Mouse (Mus musculus): ENCODE data around the gene Gm16181. TPM values are rescaled to one million over a fixed set of nuclear protein-coding genes. Genes with fewer than 3 reads are reported as not detected.

The Gm16181 gene
- total RNA-seq, 2 experiments from 2014 or later: not detected

DNA sequence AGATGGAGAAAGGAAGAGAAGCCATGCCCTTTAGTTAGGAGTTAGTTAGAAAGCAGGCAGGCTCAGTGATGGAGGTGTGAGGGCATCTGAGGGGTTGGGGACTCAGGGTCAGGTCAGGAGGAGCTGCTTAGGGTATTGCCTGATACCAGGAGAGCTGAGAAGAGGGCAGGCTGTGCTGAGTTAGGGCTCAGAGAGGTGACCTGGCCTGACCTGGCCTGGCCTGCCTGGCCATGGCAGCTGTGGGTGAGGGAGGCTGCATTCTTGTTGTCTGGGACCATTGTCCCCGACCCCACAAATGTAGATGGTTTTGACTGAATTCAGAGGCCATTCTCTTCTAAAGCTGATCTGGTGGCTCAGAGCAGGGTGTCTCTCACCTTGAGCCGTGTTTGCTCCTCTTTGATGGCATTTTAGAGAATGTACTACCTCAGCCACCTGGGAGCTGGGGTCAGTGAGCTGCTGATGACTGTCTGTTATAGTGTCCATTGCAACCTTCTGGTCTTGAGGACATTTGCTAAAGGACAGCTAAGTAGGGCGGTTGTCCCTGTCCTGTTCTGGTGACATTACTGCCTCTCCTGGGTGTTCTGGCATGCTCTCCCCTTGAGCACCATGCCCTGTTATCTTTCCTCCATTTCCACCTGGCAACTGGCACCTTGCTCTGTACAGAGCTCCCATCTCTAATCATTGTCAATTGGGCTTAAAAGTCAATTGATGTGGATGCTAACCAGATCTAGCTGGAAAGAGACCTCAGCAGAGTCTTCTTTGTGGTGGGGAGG is 29.9 kb downstream of the Gm16181 start:
- DNase-seq: no peak

DNA sequence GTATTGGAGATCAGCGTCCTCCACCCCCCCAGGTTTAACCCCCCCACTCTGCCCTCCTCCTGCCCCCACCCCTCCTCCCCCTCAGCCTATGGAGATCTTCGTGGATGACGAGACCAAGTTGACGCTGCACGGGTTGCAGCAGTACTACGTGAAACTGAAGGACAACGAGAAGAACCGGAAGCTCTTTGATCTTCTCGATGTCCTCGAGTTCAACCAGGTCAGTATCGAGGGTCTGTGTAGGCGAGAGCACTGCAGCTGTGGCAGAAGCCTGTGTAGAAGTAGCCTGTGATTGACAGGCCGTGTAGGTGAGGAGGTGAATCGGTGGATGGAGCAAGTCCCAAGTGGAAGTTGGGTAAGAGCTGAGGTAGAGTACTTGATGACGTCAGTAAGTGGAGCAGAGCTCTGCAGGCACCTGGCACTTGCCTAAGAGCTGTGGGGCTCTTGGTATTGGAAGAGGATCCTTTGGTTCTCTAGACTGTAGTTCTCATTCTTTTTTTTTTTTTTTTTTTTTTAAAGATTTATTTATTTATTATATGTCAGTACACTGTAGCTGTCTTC is 30.6 kb downstream of the Gm16181 start:
- DNase-seq: no peak

DNA sequence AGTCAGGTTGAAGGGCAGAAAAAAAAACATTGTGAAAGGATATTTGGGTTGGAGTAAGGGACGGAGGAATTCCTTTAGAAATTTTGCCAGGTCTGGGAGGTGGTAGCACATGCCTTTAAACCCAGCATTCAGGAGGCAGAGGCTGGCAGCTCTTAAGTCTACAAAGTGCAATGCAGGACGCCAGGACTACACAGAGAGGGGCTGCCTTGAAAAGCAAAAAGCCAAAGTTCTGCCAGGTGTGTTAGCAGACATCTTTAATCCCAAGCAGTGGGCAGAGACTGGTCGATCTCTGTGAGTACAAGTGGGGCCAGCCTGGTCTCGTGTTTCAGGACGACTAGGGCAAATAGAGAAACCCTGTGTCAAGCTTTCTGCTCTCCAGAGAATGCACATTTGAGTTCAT is 31.3 kb downstream of the Gm16181 start:
- no peak for DNase-seq

DNA sequence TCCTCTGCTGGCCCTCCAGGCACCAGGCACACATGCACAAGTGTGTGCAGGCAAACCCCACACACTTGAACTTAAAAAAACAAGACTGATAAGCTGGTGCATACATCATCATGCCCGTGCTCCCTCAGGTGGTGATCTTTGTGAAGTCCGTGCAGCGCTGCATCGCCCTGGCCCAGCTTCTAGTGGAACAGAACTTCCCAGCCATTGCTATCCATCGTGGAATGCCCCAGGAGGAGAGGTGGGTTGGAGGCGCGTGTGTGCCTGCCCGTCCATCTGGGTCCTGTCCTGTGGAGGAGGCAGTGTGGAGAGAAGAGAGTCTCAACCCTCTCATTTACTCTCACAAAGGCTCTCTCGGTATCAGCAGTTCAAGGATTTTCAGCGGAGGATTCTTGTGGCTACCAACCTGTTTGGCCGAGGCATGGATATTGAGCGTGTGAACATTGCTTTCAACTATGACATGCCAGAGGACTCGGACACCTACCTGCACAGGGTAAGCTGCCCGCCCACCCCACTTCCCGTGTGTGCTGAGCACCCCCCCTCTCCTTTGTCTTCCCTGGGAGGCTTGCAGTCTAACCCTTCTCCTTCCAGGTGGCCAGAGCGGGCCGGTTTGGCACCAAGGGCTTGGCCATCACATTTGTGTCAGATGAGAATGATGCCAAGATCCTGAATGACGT is 32.1 kb downstream of the Gm16181 start:
- no peak for DNase-seq

DNA sequence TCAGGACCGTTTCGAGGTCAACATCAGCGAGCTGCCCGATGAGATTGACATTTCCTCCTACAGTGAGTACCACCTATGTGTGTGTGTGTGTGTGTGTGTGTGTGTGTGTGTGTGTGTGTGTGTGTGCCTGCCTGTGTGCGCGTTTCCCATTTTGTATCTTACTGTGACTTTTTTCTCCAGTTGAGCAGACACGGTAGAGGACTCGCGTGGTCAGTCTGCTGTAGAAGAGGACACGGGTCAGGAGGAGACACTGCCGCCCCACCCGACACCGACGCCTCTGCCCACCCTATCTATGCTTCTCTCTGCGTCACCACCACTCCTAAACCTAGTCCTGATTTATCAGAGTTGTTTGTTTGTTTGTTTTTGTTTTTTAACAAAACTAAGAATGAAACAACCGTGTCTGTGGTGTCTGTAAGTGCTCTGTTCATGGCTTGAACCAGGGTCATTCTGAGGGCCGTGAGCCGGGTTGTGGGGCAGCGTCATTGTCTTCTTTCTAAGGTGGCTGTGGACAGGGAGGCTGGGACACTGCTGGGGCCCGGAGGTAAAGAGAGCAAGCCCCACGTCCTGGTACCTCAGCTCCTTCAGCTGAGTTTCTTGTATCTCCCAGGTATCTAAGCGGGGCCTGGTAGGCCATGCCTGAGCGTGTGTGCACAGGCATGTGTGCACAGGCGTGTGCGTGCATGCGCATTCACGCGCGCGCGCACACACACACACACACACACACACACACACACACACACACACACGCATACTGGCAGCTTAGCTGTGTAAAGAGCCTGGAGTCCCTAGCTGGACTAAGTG is 32.9 kb downstream of the Gm16181 start:
- DNase-seq: no peak

DNA sequence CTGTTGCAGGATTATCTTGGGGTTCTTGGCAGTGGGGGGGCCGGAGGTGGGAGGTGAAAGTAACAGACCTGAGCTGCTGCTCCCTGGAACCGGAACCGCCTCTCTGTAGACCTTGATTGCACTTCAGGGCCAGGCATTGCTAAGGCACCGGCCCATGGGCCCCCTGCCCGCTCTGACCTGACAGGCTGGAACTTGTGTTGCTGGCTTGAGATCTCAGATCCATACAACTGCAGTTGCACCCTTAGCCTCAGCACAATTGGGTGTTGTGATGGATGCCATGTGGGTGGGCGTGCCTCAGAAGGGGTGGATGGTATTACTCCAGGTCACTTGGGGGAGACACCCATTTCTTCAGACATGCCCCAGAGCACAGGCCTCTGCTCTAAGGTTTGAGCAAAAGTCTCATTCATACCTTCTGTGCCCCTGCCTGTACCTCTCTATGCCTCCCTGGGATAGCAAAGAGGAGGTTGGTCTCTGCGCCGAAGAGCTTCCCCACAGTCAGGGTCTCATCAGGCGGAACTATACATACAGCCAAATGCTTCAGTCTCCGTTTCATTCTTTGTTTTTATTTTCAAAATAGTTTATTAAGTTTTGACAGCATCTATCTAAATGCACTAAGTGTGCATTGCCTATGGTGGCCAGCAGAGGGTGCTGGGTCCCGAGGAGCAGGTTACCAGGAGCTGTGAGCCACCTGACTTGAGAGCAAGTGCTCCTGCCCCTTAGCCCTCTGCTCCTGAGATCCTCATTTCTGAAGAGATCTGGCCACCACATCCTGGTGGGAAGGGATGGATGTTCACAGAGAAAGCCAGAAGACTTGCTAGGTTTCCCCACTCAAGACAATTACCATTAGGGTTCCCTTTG is 33.8 kb downstream of the Gm16181 start:
- DNase-seq: peak in 1 of 2 experiments; percentile 78

DNA sequence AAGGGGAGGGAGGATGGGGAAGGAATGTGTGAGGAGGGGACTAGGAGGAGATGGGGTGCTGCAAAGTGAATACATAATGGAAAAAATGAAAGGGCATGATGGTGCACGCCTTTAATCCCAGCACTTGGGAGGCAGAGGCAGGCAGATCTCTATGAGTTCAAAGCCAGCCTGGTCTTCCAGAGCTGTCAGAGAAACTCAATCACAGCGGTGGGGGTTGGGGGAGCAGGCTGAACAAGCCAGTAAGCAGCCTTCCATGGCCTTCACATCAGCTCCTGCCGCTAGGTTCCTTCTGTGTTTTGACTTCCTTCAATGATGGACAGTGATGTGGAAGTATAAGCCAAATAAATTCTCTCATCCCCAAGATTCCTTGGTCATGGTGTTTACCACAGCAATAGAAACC is 34.7 kb downstream of the Gm16181 start:
- DNase-seq: no peak

DNA sequence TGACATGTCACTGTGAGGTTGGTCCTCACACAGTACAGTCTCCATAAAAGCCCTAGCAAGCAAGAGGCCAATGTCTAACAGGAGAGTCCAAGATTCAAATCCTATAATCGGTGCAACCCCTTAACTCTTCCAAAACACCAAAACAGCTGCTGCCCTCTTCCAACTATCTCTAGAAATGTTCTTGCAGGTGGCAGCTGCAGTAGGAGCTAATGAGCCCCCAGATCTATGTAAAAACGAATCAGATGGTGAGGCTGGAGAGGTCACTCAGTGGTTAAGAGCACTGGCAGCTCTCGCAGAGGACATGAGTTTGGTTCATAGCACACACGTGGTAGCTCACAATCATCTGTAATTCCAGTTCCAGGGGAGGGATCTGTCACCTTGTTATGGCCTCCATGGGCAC is 35.1 kb downstream of the Gm16181 start:
- DNase-seq: no peak

DNA sequence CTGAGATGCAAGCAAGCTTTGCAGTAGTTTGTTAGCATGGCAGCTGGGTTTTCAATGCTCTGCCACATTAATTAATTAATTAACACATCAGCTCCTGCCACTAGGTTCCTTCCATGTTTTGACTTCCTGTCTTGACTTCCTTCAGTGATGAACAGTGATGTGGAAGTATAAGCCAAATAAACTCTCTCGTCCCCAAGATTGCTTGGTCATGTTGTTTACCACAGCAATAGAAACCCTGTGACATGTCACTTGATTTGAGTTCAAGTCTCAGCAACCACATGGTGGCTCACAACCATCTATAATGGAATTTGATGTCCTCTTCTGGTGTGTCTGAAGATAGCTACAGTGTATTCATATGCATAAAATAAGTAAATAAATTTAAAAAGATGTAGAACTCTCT is 36.7 kb downstream of the Gm16181 start:
- no peak for DNase-seq

DNA sequence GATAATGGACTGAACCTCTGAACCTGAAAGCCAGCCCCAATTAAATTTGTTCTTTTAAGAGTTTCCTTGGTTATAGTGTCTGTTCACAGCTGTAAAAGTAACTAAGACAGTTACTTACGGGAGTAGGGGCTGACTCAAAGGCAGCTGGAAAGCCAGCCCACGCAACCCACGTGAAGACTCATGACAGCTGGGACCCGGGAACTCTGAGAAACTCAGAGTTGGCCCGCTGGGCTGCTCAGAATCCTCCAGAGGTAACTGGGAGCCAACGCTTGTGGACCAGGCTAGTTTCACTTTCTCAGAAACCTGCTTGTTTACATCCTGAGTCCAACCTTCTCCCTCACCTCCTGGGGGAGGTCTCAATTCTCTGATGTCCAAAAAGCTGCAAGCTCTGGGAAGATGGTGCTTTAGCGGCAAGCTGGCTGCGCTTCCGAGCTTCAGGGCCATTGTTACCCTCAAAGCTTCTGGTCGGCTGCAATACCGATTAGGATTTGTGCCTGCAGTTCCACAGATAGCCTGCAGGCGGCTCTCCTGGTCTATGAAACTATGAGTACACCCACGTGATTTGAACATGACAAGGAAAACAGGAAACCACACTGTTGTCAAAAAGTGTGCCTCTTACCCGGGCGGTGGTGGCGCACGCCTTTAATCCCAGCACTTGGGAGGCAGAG is 37.3 kb downstream of the Gm16181 start:
- peak; percentile 97 to 99 for DNase-seq

DNA sequence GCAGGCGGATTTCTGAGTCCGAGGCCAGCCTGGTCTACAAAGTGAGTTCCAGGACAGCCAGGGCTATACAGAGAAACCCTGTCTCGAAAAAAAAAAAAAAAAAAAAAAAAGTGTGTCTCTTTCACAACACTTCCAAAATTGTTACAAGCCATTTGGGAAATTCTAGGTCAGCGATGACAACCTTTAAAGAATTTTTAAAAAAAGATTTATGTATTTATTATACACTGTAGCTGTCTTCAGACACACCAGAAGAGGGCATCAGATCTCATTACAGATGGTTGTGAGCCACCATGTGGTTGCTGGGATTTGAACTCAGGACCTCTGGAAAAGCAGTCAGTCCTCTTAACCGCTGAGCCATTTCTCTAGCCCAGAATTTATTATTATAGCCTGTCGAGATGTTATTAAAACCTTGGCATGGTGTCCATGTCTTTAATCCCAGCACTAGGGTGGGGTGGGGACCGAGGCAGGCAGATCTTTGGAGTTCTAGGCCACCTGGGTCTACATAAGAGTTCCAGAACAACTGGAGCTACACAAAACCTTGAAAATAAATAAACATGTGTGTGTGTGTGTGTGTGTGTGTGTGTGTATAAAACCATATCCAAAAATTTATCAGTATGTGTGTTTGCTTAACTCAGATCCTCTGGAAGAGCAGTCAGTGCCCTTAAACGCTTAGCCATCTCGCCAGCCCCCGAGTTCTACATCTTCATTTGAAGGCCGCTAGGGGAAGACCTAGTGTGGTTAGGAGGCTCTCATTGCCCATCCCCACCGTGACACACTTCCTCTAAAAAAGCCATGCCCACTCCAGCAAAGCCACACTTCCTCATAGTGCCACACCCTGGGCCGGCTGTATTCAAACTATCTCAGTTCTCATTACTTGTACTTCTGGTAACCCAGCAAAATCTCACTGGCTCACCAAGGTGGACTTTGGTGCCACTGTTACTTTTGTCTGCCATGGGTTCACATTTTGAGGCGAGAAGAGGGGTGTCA is 38.2 kb downstream of the Gm16181 start:
- peak; percentile 76 to 92 for DNase-seq

DNA sequence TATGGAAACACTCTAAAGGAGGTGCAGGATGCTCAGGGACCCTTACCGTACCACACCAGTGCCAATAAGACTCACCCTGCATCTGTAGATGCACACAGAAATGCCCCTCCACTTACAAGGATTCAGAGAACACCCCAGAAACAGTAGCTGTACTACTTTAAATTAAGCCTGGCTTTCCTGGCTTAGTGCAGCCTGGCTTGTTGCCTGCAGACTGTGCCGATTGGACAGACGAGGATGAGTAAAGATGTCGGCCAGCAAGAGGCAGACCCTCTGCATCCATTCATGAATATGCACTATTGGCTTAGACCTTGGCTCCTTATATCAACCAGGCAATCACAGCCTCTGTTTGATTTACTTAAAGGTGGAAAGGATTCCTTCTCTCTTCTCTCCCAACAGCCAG is 39.0 kb downstream of the Gm16181 start:
- DNase-seq: peak in 1 of 2 experiments; percentile 28

DNA sequence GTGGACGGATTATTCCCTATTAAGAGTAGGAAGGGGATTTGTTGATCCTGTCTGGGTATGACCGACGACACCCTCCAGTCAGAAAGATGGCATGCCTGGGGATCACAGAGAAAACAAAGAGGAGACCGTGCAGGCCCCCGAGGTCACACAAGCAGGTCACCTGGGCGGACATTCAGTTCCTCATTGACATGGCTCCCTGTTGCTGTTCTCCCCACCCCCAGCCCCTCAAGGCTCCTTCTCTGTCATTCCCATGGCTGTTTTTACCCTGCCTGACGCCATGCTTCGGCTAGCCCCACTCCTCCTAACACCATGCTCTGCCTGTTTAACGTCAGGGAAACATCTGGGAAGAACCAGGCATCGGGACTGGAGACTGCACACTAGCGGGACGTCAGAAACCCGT is 41.0 kb downstream of the Gm16181 start:
- no peak for DNase-seq

DNA sequence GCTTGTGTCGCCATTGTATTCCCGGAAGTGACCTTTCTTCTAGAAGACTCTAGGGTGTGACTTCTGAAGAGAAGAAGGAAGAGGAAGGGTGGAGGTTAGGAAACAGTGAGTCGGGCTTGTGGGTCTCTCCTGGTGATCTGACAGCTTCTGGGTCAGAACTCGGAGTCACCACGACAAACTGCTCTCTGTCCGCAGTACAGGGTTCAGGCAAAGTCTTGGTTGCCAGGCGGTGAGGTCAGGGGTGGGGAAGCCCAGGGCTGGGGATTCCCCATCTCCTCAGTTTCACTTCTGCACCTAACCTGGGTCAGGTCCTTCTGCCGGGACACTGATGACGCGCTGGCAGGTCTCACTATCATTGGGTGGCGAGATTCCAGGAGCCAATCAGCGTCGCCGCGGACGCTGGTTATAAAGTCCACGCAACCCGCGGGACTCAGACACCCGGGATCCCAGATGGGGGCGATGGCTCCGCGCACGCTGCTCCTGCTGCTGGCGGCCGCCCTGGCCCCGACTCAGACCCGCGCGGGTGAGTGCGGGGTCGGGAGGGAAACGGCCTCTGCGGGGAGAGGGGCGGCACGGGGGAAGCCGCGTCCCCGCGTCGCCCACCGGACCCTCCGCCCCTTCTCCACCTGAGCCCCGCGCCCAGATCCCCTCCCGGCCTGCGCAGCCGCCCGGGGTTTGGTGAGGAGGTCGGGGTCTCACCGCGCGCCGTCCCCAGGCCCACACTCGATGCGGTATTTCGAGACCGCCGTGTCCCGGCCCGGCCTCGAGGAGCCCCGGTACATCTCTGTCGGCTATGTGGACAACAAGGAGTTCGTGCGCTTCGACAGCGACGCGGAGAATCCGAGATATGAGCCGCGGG is 42.3 kb downstream of the Gm16181 start, which contains the start of gene H2-D1:
Gene H2-D1, plus strand, starts transcription at position 67 of the 859 bp plus-strand sequence.
- peak; percentile 99 to 100 for DNase-seq

DNA sequence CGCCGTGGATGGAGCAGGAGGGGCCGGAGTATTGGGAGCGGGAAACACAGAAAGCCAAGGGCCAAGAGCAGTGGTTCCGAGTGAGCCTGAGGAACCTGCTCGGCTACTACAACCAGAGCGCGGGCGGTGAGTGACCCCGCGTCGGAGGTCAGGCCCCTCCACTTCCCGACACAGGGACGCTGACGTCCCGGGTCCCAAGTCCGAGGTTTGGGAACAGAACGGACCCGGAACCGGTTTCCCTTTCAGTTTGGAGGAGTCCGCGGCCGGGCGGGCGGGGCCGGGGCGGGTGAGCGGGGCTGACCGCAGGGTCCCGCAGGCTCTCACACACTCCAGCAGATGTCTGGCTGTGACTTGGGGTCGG is 42.9 kb downstream of the Gm16181 start:
- peak in 1 of 2 experiments; percentile 56 for DNase-seq

DNA sequence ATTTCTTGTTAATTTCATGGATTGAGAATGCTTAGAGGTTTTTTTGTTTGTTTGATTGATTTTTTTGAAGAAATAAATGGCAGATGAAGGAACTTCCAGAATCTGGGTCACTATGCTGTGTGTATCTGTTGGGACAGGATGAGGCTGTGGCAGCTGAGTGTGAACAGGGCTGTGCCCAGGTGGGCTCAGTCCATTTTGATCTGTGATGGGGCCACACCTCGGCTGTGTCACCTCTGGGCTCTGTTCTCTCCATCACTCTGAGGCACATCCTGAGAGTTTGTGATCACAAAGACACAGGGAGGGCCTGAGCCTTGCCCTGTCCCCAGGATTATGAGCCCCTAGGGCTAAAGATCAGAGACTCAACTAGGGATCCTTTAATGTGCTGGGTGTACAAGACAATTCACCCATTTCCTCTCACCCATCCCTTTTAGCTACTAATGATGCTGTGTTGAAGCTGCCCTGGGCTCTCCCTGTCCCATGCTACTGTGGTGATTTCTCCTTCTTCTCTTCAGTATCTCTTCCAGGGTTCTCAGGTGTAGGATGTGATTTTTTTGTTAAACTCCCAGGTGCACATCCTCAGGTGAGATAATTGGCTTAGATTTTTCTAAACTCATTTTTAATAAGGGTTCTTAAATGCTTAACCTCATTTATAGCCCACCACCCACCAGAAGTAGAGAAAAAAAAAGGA is 46.9 kb downstream of the Gm16181 start:
- no peak for DNase-seq

DNA sequence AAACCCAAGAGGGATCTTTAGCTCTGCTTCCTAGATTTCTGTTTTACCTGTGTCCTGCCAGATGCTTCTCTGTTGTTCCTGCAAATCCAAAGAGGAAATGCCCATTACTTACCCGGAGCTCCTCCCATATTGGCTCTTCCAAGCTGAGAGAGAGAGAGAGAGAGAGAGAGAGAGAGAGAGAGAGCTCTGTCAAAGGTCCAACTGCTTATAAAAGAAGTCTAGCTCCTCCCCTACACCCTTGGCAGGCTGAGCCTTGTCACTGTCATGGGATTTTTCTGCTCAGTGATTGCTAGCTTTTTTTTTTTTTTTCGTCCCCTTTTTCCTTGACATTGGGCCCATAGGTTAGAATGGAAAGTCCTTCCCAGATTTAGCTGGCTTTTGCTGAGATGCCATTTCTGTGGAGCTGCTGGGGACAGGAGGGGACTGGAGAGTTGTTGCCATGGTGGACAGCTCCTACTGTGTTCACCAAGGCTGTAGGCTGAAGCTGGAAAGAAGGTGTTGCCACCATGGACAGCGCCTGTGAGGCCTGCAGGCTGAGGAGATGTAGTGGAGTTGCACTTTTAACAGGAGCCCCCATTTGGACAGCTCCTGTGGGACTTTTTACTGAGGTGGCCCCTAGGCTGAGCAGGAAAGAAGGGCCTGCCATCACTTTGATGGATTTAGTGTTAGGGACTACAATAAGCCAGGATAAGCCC is 49.2 kb downstream of the Gm16181 start:
- DNase-seq: peak; percentile 55 to 66

DNA sequence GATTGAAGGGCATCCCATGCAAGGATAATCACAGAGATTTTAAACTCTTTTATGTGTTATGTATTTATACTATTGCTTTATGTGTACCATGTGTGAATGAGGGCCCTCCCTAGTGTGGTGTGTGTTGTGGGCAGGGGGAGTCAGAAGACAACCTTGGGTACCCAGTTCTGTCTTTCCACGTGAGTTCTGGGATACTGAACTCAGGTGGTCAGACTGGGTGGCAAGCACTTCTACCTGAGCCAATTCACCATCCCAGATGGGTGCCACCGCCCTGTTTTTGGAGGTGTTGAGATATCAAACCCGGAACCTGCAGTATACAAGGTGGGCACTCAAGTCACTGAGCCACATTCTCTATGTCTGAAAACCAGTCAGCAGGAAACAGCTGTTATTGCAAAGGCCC is 51.6 kb downstream of the Gm16181 start:
- DNase-seq: no peak
